Mouse (Mus musculus): ENCODE data around the gene Gm10295. TPM values are rescaled to one million over a fixed set of nuclear protein-coding genes. Genes with fewer than 3 reads are reported as not detected.

Gene Gm10295
- polyA plus RNA-seq (2017; shearing (Covaris generic)): not detected

GRCm38 (mm10) chr7:71351364-71351763, at the start of gene Gm10295:
Gene Gm10295 (minus strand): TSS chr7:71351485.
- ATAC-seq: no peak

GRCm38 (mm10) chr7:71401032-71401431, 49.7 kb upstream of the Gm10295 start:
- no peak for ATAC-seq

DNA sequence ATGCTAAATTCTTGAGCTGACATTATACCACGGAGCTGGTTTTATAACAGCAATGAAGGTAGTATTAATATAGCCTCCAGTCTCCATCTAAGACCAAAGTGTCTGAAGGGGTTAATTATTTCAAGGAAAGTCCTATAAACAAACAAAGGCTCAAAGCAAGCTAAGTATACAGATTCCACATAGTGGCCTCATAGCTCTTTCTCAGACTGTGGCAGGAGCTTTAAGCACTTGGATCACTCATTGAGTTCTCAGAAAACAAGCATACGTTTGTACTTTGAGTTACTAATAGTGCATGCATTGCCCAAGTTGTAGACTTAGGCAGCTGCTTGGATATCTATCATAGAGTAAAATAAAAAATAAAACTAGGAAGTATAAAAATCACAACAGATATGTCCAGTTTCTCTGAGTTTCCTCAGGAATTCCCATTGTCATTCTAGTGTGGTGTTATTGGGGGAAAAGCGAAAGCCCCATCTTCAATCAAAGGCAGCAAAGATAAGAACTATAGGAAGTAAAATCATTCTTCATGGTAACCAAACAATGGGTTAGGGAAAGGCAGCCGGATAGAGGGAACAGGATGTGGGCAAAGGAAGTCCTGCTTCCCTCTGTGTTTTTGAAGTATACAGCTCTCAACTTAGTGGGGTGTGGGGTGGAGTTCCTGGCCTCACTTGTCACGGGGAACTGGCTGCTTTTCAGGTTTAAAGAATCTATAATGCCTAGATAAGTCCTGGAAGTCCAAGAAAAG, 48.8 kb upstream of the Gm10295 start:
- no peak for ATAC-seq

DNA sequence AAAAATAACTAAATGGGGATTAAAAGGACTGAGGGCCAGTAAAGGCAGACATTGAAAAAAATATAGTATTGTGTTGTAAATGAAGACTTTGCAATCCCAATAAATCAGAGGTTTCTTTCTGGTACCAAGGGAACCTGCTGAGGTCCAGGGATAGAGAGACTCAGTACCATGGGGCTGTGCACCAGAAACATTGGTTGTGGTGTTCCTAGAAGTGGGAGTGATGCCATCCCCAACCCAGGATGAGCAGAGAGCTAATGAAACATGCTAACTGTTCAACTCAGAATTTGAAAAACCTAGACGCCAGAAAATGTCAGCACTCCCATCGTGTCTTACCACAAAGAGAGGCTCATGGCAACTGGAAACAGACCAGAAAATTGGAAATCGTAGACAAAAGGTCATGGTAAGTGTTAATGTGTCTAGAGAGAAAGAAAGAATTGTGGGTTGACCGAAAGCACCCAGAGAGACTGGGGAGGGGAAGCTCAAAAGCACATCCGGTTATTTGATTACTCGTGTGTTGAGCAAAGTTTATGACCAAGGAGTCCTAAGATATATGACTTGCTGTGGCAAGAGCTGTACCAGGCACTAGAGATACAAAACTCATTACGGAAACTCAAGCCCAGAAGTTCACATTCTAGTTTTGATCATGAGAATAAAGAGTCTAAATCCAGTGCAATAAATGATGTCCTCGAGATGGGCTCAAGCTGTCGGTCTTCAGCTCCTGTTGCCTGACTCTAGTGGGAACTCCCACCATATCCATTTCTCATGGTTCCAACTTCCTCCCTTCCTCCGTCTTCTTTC, 47.9 kb upstream of the Gm10295 start:
- no peak for ATAC-seq

DNA sequence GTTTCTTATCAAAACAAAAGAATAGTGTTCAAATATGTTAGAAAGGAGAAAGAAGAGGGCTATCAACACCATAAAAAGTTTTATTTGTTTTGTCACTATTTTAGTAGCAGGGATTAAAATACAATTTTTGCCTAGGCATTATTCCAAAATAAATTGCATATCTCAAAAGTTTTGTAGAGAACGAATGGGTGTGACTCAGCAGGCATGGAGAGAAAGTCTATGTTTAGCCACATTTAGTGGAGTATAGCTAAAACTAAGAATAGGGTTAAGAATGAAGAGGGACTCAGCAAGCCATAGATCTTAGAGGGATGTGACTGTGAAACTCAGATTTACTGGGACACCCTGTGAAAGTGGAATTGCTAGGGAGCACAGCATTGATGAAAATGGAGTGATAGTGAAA, 47.1 kb upstream of the Gm10295 start:
- no peak for ATAC-seq

DNA sequence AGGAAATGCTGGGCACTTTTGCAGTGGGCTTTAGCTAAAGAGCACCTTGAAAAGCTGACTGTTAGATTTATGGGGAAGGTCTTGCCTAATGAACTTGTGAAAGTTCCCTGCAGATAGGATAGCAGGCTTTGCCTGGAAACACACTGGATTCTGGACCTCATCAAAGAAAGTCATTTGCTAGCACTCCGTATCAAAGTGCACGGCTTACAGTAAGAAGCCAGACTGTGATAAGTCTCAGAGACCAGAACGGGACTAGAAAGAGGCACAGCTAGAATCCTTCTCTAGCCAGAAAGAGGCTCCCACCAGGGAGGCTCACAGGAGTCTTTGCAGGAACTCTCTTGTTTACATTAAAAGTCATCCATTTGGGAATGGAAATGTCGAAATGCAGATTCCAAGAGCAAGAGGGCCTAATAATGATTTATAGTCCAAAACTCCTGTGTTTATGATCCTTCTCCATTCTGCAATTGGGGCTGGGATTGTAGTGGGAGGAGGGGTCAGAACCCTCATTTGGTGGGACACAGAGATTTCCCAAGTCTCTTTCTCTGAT, 41.6 kb upstream of the Gm10295 start:
- ATAC-seq: no peak

GRCm38 (mm10) chr7:71391333-71391732, 40.0 kb upstream of the Gm10295 start:
- ATAC-seq: no peak

GRCm38 (mm10) chr7:71390291-71390690, 39.0 kb upstream of the Gm10295 start:
- no peak for ATAC-seq

DNA sequence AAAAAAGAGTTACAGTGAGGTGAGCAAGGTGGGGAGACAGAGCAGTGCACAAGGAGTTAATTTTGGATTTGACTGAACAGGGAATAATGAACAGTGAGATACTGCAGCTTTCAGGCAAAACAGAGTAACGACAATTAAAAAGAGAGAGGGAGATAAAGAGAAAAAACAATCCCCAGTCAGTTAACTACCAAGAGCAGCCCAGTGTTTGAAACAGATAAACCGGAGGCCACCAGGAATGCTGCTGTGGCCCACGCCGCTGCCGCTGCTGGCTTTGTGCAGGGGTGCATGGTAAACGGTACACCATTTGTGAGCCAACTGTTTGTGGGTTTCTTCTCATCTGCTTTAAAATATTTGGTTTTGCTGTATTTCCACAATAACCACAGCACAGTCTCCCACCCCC, 34.8 kb upstream of the Gm10295 start:
- ATAC-seq: no peak

DNA sequence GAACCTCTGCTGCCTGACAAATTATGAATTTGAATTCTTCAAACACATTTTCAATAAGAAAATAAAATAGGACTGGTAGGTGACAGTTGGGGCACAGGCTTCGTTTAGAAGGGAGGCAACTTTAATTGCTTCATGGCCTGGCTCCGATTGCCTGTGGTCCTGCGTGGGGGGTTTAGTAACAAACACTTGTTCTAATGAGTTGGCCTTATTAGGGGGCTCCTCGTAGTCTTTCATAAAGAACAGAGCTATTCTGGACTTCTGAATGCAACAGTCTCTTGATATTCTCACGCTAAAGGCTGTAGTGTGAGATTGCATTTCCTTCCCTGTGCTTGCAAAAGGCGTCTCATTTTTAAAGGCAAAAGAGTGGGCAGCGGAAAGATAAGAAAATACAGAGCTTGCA, 33.6 kb upstream of the Gm10295 start:
- ATAC-seq: no peak

- ATAC-seq: no peak
These were observed 32.3 kb upstream of the Gm10295 start for GRCm38 (mm10) chr7:71383341-71384130.

DNA sequence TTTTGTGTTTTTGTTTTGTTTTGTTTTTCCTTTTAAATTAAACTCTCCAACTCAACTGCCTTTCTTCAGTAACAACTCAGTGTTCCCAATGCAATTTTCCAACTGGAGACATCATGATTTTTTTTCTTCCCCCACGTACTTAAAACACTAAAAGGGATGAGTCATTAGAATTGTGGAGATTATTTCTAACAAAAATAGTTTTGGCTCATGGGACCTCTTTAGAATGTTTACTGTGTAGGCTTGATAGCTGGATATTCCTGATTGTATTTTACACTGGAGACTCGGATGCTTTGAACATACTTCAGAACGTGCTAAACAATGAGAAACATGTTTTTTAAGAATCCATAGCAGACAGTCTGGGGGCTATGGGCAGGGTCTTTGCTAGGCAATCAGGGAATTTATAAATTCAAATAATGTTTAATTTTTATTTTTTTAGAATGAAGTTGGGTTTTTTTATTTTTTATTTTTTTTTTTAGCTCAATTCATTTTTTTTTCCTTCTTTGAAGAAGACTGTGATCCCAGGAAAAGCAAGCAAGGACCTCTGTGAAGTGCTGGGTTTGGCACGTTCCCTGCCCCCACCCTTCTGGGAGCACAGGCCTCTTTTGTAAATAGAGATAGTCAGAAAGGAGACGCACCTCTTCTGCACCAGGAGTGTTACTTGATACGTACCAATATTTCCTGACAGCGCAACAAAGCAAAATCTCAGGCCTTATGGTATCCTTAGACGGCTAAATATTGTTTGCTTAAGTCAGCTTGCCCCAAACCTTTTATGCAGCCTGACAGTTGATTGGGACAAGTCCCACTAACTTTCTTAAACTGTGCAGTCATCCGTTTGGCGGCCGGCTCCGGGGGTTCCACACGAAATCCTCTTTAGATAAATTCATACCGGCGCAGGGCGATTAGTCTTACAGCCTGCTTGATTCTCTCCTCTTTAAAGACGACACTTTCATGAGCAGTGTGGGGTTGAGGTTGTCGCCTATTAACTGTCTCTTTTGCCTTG, 28.8 kb upstream of the Gm10295 start:
- no peak for ATAC-seq

DNA sequence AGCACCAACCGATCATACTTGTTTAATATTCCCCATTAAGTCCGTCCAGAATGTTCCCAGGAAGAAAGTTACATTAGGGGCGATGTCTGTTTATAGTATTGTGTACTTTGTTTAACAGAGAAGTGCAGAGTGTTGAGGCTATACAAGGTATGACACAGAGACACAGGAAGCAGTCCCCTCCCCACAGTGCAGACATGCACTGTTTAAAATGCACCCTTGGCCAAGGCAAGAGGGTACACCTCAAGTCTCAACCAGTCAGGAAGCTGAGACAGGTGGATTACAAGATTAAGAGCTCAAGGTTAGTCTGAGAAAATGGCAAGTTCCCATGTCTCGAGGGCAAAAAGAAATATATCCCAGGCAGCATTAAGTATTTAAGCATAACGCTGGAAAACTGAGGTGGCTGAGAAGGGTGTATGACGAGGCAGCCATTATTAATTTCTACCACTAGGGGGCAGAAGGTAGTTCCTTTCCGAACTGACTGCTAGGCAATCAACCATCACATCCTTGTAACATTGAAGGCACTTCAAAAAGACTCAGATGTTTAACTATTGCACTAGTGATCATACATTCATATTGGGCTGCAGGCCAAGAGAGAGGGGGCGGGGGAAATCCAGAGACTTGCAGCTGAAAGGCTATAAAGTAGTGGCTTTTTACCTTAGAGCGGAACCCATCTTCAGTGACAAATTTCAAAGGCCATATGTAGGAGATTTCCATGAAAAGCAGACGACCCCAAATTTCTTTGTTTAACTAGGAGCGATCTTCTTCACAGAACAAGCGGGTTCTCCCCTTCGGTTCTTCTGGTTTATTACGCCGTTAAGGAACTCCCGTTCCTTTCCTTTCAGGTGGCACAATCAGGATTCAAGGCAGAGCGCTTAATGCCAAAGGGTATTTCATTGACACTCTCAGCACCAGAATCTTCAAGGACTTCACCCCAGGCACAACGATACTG, 27.8 kb upstream of the Gm10295 start:
- ATAC-seq: no peak

- no peak for ATAC-seq
These were observed 26.7 kb upstream of the Gm10295 start for GRCm38 (mm10) chr7:71377983-71378382.

DNA sequence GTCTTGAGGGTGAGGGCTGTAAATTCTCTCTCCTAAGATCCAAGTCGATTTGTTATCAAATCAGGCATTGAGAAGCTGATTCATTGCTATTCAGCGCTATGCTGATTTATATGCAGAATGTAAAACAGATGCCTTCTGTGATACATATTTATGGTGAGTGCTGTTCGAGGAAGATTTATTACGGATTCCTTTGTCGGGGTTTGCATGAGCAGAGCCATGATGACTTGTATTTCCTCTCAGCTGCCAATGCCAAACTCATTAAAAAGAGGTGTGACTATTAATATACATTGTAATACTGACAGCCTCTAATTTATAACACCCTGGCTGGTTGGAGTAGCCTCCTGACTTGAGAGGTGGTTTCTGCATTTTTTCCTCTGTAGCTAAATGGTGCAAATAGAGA, 22.8 kb upstream of the Gm10295 start:
- no peak for ATAC-seq

- no peak for ATAC-seq
These were observed 20.6 kb upstream of the Gm10295 start for GRCm38 (mm10) chr7:71371916-71372315.

DNA sequence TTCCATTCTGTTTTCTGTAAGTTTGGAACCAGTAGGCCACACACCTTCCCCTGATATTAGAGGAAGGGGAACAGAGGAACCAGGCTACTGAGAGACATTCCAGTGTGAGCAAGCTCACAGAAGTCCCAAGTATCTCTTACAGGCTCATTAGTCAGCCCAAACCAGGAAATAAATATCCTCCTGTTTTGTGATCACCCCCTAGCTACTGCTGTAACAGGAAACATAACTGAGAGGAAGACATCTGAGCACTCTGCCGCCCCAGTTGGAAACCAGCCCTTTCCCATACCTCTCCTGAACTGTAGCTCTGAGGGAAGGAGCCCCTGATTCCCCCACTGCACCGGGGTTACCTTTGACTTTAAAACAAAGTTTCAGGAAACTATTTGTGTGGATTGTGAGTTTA, 19.5 kb upstream of the Gm10295 start:
- no peak for ATAC-seq

GRCm38 (mm10) chr7:71370128-71370527, 18.8 kb upstream of the Gm10295 start:
- no peak for ATAC-seq

GRCm38 (mm10) chr7:71368543-71369181, 17.4 kb upstream of the Gm10295 start:
- ATAC-seq: no peak

DNA sequence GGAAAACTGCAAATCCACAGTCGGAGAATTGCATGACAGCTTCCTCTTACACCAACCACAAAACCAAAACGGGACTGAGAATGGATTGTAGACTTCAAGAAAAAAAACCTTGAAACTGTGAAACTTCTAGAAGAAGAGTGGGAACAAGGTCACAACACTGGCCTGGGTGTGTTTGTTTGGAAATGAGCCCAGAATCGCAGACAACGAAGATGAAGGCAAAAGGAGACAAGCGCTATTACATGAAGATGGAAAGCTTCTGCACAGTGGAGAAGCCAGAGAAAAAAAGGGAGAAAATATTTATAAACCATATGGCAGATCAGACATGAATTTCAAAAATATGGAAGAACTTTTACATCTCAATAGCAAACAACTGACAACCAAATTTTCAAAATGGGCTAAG, 4.3 kb upstream of the Gm10295 start:
- no peak for ATAC-seq

Data from activated CD4-positive, CD25-positive, alpha-beta regulatory T cell, adult 4 months (primary cell).